Mouse (Mus musculus): Measurements from ENCODE around the gene Rgcc. TPM values are rescaled to one million over a fixed set of nuclear protein-coding genes. Genes with fewer than 3 reads are reported as not detected.

Gene Rgcc
- total RNA-seq, 4 experiments from 2014 or later, result 32.3 to 39.8 (median 33.4) TPM

DNA sequence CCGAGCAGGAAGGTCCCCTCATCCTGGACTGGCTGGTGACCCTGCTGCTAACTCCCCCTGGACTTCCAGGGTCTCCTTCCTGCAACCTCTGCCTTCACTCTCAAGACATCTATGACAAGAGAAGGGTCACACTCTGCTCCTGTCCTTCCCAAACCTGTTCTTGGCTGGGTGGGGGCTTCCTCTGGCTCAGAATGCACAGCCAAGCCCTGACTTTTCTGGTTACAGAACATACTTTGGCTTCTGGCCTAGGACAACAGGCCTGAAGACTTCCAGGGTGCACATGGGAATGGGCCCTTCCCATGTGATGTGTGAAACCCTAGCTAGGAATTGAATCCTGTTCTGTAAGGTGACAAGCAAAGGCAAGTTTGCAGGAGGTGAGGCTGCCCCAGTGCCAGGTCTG is 22.0 kb downstream of the Rgcc start:
- DNase-seq (ENCODE audit: low spot score in 2 of 2), result no peak

DNA sequence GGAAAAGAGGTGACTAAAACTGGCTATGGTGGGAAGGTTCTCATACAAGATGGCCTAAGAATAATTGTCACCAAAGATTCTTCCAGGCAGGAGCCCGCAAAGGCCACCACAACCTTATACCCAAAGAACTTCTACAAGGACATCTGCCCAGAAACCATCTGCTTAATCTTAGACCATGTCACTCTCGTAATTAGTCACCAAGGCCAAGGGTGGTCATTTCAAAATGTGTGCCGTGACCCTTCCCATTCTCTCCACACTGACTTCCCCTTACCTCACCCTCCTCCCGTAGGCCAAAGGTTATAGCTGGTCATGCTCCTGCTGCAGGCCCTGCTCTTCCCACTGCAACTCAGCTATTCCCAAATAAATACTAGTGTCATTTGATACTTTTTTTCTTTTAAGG is 22.5 kb downstream of the Rgcc start:
- DNase-seq (ENCODE audit: low spot score in 2 of 2), result no peak

- no peak for DNase-seq (ENCODE audit: low spot score in 2 of 2)
Observed at GRCm38 (mm10) chr14:79277922-79278321, 23.5 kb downstream of the Rgcc start.

DNA sequence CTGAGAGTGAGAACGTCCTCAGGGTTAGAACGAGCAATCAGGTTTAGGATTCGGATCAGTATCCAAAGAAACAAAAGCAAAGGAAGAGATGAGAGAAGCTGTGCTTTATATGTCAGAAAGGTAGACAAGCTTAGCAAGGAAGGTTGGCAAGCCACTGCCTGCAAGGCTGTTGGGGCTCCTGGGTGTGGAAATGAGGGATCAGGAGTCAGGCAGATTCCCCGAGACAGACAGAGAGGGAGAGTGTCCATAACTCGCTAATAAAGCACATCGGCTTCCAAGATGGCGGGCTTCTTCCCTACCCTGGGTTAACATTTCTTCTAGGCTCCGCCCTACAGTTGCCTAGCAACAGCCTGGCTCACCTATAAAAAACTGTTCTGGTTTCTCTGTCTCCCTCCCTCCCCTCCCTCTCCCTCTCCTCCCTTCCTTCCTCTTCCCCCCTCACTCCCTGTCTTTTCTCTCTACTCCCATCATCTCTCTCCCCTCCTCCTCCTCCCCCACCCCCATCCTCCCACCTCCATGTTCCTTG is 25.5 kb downstream of the Rgcc start:
- DNase-seq (ENCODE audit: low spot score in 2 of 2), result no peak

DNA sequence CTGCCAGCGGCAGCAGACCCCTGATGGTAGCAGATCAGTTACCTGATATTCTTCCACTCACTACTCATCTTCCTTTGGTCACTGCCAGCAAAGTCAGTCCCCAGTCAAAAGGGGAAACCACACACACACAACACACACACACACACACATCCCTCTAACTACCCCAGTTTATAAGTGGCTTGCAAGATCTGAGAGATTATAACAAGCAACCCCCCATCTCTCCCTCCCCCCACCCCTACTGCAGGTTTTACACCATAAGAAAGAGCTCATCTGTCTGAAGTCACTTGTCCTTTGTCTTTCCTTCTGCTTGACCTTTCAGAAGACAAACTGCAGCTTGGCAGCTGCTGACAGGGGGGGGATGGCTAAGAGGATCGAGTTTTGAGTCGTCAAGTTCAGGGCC is 26.0 kb downstream of the Rgcc start:
- DNase-seq (ENCODE audit: low spot score in 2 of 2), result no peak

- DNase-seq (ENCODE audit: low spot score in 2 of 2), result no peak
Observed at GRCm38 (mm10) chr14:79273697-79274477, 27.6 kb downstream of the Rgcc start.

DNA sequence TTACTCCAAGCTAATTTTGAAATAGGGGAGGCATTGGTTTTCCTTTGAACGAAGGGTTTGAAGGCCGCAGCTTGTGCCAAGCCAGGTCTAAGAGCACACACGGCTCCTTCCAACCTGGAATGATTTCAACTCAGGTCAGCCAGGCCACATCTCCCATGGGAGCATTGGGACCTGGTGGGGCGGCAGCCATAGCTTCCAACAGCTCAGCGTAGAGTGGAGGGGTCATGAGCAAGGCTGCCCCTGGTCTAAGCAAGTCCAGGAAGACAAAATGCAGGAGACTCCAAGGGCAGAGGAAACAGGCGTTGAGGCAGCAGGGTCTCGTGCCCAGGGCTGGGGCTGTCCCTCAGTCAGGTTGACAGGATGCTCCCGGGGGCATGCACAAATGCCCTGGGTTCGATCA is 28.5 kb downstream of the Rgcc start:
- DNase-seq (ENCODE audit: low spot score in 2 of 2), result no peak

- no peak for DNase-seq (ENCODE audit: low spot score in 2 of 2)
Observed at GRCm38 (mm10) chr14:79272188-79272694, 29.2 kb downstream of the Rgcc start.

DNA sequence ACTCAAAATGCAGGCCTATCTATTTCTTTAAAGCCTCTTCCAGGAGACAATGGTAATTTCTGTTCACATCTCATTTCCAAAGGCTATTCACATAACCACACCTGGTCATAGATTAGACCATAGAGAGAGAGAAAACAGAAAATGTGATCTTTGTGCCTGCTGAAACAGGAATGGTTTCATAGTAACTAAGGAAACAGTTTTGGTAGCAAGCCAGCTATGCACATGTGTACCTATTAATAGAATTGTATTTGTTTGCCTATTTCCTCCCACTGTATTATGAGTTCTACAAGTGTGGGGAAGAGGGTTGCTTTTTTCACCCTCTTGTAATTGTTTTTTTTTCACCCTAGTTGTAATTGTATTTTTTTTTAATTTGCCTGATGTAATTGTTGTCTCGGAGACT is 31.9 kb downstream of the Rgcc start:
- DNase-seq (ENCODE audit: low spot score in 2 of 2), result no peak

GRCm38 (mm10) chr14:79267878-79268277 is 33.6 kb downstream of the Rgcc start:
- DNase-seq (ENCODE audit: low spot score in 2 of 2), result no peak

DNA sequence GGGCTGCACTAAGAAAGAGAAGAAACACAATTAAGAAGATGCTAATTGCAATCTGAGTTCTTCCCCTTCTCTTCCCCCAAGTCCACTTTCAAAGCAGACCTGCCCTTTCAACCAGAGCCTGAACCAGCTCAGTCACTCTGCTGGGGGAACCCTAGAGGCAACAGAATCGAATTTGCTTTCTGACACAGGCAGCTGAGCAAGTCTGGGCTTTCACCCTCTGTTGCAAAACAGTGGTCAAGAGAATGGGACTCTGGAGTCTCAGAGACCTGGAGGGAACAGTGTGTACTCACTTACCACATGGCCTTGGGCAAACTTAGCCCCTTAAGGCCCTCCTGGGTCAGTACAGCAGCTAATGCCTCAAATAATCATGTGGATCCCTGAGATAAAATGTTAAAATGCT is 34.1 kb downstream of the Rgcc start:
- DNase-seq (ENCODE audit: low spot score in 2 of 2), result no peak

DNA sequence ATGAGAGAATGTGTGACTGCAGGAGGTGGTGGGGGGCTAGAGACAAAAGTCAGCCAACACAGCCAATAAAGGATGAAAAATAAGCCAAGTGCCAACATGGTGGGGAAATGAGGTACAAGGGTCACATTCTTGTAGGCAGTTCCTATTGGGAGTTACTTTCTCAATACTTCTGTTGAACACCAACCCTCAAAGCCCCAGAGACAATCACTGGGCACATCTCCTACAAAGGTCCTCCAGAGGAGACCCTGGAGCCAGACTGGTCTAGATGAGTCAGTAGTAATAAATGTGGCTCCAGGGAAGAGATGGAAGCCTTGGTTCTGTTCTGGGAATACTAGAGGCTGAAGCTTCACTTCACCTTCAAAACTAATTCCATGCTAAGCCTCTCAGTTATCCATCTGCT is 35.0 kb downstream of the Rgcc start:
- no peak for DNase-seq (ENCODE audit: low spot score in 2 of 2)

DNA sequence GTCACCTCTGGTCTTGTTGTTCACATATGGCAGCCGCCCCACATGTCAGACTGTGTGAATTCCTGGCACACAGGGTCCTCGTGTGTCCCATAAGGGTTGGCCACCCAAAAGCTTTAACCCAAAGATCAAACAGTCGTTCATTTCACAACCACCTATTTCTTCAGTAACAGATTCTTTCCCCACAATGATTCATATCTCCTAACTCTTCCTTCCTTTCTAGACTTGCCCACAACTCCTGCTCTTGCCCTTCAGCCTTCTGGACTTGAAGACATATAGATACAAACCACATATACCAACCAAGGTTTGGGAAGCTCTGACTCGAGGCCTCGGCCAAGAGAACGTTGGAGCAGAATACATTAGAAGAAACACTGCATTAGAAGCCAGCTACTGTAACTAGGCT is 35.7 kb downstream of the Rgcc start:
- DNase-seq (ENCODE audit: low spot score in 2 of 2), result no peak

GRCm38 (mm10) chr14:79263321-79263720 is 38.1 kb downstream of the Rgcc start:
- no peak for DNase-seq (ENCODE audit: low spot score in 2 of 2)

GRCm38 (mm10) chr14:79262677-79263076 is 38.8 kb downstream of the Rgcc start:
- DNase-seq (ENCODE audit: low spot score in 2 of 2), result peak; percentile 43 to 48

GRCm38 (mm10) chr14:79259062-79259779 is 42.2 kb downstream of the Rgcc start:
- DNase-seq (ENCODE audit: low spot score in 2 of 2), result no peak

DNA sequence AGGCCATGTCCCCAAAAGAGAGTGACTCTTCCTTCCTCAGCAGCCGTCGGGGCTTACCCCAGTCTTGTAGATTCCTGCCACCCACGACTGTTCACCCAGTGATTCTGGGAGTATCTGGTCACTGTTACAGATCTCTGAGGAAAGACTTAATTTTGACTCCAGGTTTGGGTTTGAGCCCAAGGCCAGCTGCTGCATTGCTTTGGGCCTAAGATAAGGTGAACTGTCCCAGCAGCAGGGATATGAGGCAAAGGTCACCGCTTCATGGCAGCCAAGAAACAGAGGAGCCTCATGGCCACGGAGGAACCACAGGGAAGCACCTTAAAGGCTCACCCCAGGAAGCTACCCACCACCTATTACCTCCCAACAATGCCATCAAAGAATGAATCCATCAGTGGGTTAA is 44.8 kb downstream of the Rgcc start:
- DNase-seq (ENCODE audit: low spot score in 2 of 2), result no peak

- no peak for DNase-seq (ENCODE audit: low spot score in 2 of 2)
Observed at GRCm38 (mm10) chr14:79255786-79256185, 45.7 kb downstream of the Rgcc start.

- DNase-seq (ENCODE audit: low spot score in 2 of 2), result no peak
Observed at GRCm38 (mm10) chr14:79251727-79252285, 49.6 kb downstream of the Rgcc start.

DNA sequence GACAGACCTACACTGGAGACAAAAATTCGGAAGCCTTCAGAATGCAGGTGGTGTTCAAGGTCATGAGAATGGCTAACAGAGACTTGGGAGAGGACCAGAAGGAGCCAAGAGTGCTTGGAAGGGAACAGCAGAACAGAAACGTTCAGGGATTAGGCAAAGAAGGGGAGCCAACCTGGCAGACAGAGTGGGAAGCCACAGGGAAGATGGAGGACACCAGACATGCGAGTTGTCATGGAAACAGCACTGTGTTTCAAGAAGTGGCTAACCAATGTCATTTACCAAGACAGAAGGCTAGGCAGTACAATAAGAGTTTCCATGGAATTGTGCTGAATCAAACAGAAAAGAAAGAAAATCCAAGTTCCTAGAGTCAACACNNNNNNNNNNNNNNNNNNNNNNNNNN is 56.9 kb downstream of the Rgcc start:
- DNase-seq (ENCODE audit: low spot score in 2 of 2), result no peak

- DNase-seq (ENCODE audit: low spot score in 2 of 2), result no peak
Observed at GRCm38 (mm10) chr14:79243038-79243883, 58.2 kb downstream of the Rgcc start.

Data from layer of hippocampus, adult 8-10 months (tissue).